ENCODE assay signal across 8 mouse cellular contexts in genomic region chr7:16295321-16295900, GRCm38 (mm10). TPM values are rescaled to one million over a fixed set of nuclear protein-coding genes. Genes with fewer than 3 reads are reported as not detected.
DNase-seq lines count a peak whose midpoint lies in the region; ATAC-seq and TF ChIP-seq lines count a peak whose summit lies in the region.

No protein-coding gene starts in this region.

- TF ChIP-seq EP300 in liver, postnatal 0 days (IDR thresholded peaks at IDR 0.05; ENCODE audit: low read depth) = no peak

- ATAC-seq in forebrain, embryonic 11.5 days (replicated peaks; ENCODE audit: low FRiP score) = peak; percentile 49
- ATAC-seq in heart, embryonic 16.5 days (replicated peaks; ENCODE audit: extremely low read depth, insufficient read depth, low FRiP score) = peak; percentile 55
- peak; percentile 75 for ATAC-seq in liver, postnatal 0 days
- ATAC-seq in neural tube, embryonic 12.5 days (ENCODE audit: low FRiP score, low read depth) = peak; percentile 51

- H3K4me2 ChIP-seq in forebrain, embryonic 11.5 days (ENCODE audit: low read depth, low read length, severe bottlenecking) = peak overlapping the region; percentile 89
- peak overlapping the region; percentile 98 for H3K4me2 ChIP-seq in heart, embryonic 16.5 days (ENCODE audit: low read depth, low read length)
- peak overlapping the region; percentile 77 for H3K4me2 ChIP-seq in liver, postnatal 0 days (ENCODE audit: low read depth, low read length)
- peak overlapping the region; percentile 92 for H3K4me2 ChIP-seq in neural tube, embryonic 12.5 days (replicated peaks)

- TF ChIP-seq CTCF in E14TG2a.4 (conservative IDR thresholded peaks at IDR 0.05; ENCODE audit: low read length) = no peak
- no peak; the same call in 1 of the 2 replicates for TF ChIP-seq CTCF in liver, postnatal 0 days (IDR thresholded peaks at IDR 0.05; ENCODE audit: low read depth)

- peak overlapping the region; percentile 69 for H3K27ac ChIP-seq in forebrain, embryonic 11.5 days (ENCODE audit: low read depth, low read length)
- peak overlapping the region; percentile 95 for H3K27ac ChIP-seq in heart, embryonic 16.5 days (ENCODE audit: low read length)
- H3K27ac ChIP-seq in liver, postnatal 0 days (ENCODE audit: low read depth) = peak overlapping the region; percentile 94
- H3K27ac ChIP-seq in neural tube, embryonic 12.5 days = peak overlapping the region; percentile 72; the same call in 1 of the 2 replicates

- peaks cover 7% of the 10 kb centered on the region for H3K27me3 ChIP-seq in E14TG2a.4 (ENCODE audit: insufficient read depth, low read length)
- H3K27me3 ChIP-seq in forebrain, embryonic 11.5 days (ENCODE audit: control insufficient read depth, insufficient read depth, low read length) = no peaks in the 10 kb centered on the region
- no peaks in the 10 kb centered on the region for H3K27me3 ChIP-seq in heart, embryonic 16.5 days (ENCODE audit: control insufficient read depth, insufficient read depth, low read length)
- H3K27me3 ChIP-seq in liver, postnatal 0 days (ENCODE audit: insufficient read depth, low read length) = peaks cover 14% of the 10 kb centered on the region
- no peaks in the 10 kb centered on the region for H3K27me3 ChIP-seq in neural tube, embryonic 12.5 days (replicated peaks)

- 2% methylated on average over 41 of the region's 41 CpGs for WGBS in forebrain, embryonic 11.5 days
- WGBS in heart, embryonic 16.5 days = 1% methylated on average over 41 of the region's 41 CpGs
- WGBS in liver, postnatal 0 days (ENCODE audit: insufficient replicate concordance) = 3% methylated on average over 38 of the region's 41 CpGs
- WGBS in neural tube, embryonic 12.5 days = 2% methylated on average over 41 of the region's 41 CpGs

- H3K9ac ChIP-seq in forebrain, embryonic 11.5 days (ENCODE audit: low read length) = peak overlapping the region; percentile 63
- peak overlapping the region; percentile 73 for H3K9ac ChIP-seq in heart, embryonic 16.5 days (ENCODE audit: low read length)
- H3K9ac ChIP-seq in liver, postnatal 0 days (replicated peaks) = peak overlapping the region; percentile 47
- peak overlapping the region; percentile 54 for H3K9ac ChIP-seq in neural tube, embryonic 12.5 days

- peaks cover 39% of the 10 kb centered on the region for H3K4me1 ChIP-seq in E14TG2a.4 (replicated peaks; ENCODE audit: low read depth, low read length)
- H3K4me1 ChIP-seq in forebrain, embryonic 11.5 days (replicated peaks; ENCODE audit: control insufficient read depth, insufficient read depth, low read length) = peaks cover 12% of the 10 kb centered on the region
- peaks cover 27% of the 10 kb centered on the region for H3K4me1 ChIP-seq in heart, embryonic 16.5 days (ENCODE audit: control insufficient read depth, insufficient read depth, low read length)
- H3K4me1 ChIP-seq in liver, postnatal 0 days (ENCODE audit: insufficient read depth) = peaks cover 22% of the 10 kb centered on the region
- peaks cover 36% of the 10 kb centered on the region for H3K4me1 ChIP-seq in neural tube, embryonic 12.5 days

- no peaks in the 10 kb centered on the region for H3K36me3 ChIP-seq in E14TG2a.4 (ENCODE audit: insufficient read depth, low read length)
- no peaks in the 10 kb centered on the region for H3K36me3 ChIP-seq in forebrain, embryonic 11.5 days (ENCODE audit: control insufficient read depth, insufficient read depth, low read length)
- H3K36me3 ChIP-seq in heart, embryonic 16.5 days (ENCODE audit: control insufficient read depth, insufficient read depth) = no peaks in the 10 kb centered on the region
- no peaks in the 10 kb centered on the region for H3K36me3 ChIP-seq in liver, postnatal 0 days (replicated peaks; ENCODE audit: insufficient read depth, low read length)
- no peaks in the 10 kb centered on the region for H3K36me3 ChIP-seq in neural tube, embryonic 12.5 days

- DNase-seq in c-Kit-positive CD71-positive TER-119-negative erythroid progenitor cells, embryonic 14.5 days (ENCODE audit: low read depth) = peak; percentile 81
- DNase-seq in forebrain, embryonic 11.5 days (ENCODE audit: low spot score) = peak; percentile 89
- DNase-seq in kidney, postnatal 25 days = peak; percentile 80 to 92
- DNase-seq in liver, postnatal 0 days = peak; percentile 87
- DNase-seq in testis, postnatal 10 days (ENCODE audit: low spot score) = peak; percentile 76

- no peaks in the 10 kb centered on the region for H3K9me3 ChIP-seq in E14TG2a.4 (ENCODE audit: low read length)
- no peaks in the 10 kb centered on the region for H3K9me3 ChIP-seq in forebrain, embryonic 11.5 days (ENCODE audit: control insufficient read depth, low read length)
- H3K9me3 ChIP-seq in heart, embryonic 16.5 days (replicated peaks; ENCODE audit: control insufficient read depth, low read length) = no peaks in the 10 kb centered on the region
- H3K9me3 ChIP-seq in liver, postnatal 0 days (ENCODE audit: low read length) = no peaks in the 10 kb centered on the region
- no peaks in the 10 kb centered on the region for H3K9me3 ChIP-seq in neural tube, embryonic 12.5 days

- peak overlapping the region; percentile 79 for H3K4me3 ChIP-seq in E14TG2a.4 (replicated peaks; ENCODE audit: low read length)
- peak overlapping the region; percentile 39 for H3K4me3 ChIP-seq in forebrain, embryonic 11.5 days (ENCODE audit: low read depth, low read length)
- H3K4me3 ChIP-seq in heart, embryonic 16.5 days (ENCODE audit: low read length) = peak overlapping the region; percentile 73
- peak overlapping the region; percentile 47 for H3K4me3 ChIP-seq in liver, postnatal 0 days (ENCODE audit: low read depth, low read length)
- peak overlapping the region; percentile 45 for H3K4me3 ChIP-seq in neural tube, embryonic 12.5 days

RNA-seq across cellular contexts. Expression of gene Ccdc9, which starts 8.8 kb away (rescaled TPM):
- polyA plus RNA-seq in forebrain, embryonic 11.5 days (2014; fragmentation: Nextera tagmentation; extraction: Ambion mirVana) = 22.3 and 32.2 TPM in 2 replicates
- polyA plus RNA-seq in heart, embryonic 16.5 days (2015; fragmentation: Nextera tagmentation; extraction: Ambion mirVana) = 12.0 and 15.2 TPM in 2 replicates
- polyA plus RNA-seq in liver, postnatal 0 days (2015; fragmentation: Nextera tagmentation; extraction: Ambion mirVana) = 5.7 and 8.8 TPM in 2 replicates
- polyA plus RNA-seq in neural tube, embryonic 12.5 days (2016; fragmentation: Nextera tagmentation; extraction: Ambion mirVana) = 47.7 and 49.5 TPM in 2 replicates

RNA-seq across cellular contexts. Expression of gene Bbc3, which starts 12.8 kb away (rescaled TPM):
- 8.0 and 11.5 TPM in 2 replicates for polyA plus RNA-seq in forebrain, embryonic 11.5 days (2014; fragmentation: Nextera tagmentation; extraction: Ambion mirVana)
- polyA plus RNA-seq in heart, embryonic 16.5 days (2015; fragmentation: Nextera tagmentation; extraction: Ambion mirVana) = 5.7 and 6.8 TPM in 2 replicates
- polyA plus RNA-seq in liver, postnatal 0 days (2015; fragmentation: Nextera tagmentation; extraction: Ambion mirVana) = 3.7 and 4.1 TPM in 2 replicates
- 22.7 and 25.0 TPM in 2 replicates for polyA plus RNA-seq in neural tube, embryonic 12.5 days (2016; fragmentation: Nextera tagmentation; extraction: Ambion mirVana)

RNA-seq across cellular contexts. Expression of gene Inafm1, which starts 22.0 kb away (rescaled TPM):
- 10.9 and 11.6 TPM in 2 replicates for polyA plus RNA-seq in forebrain, embryonic 11.5 days (2014; fragmentation: Nextera tagmentation; extraction: Ambion mirVana)
- 6.9 and 9.0 TPM in 2 replicates for polyA plus RNA-seq in heart, embryonic 16.5 days (2015; fragmentation: Nextera tagmentation; extraction: Ambion mirVana)
- 7.5 and 8.4 TPM in 2 replicates for polyA plus RNA-seq in liver, postnatal 0 days (2015; fragmentation: Nextera tagmentation; extraction: Ambion mirVana)
- polyA plus RNA-seq in neural tube, embryonic 12.5 days (2016; fragmentation: Nextera tagmentation; extraction: Ambion mirVana) = 27.0 and 28.5 TPM in 2 replicates

RNA-seq across cellular contexts. Expression of gene C5ar1, which starts 36.1 kb away (rescaled TPM):
- polyA plus RNA-seq in forebrain, embryonic 11.5 days (2014; fragmentation: Nextera tagmentation; extraction: Ambion mirVana) = 0.76 and 1.1 TPM in 2 replicates
- 2.6 and 3.2 TPM in 2 replicates for polyA plus RNA-seq in heart, embryonic 16.5 days (2015; fragmentation: Nextera tagmentation; extraction: Ambion mirVana)
- 5.5 and 6.9 TPM in 2 replicates for polyA plus RNA-seq in liver, postnatal 0 days (2015; fragmentation: Nextera tagmentation; extraction: Ambion mirVana)
- polyA plus RNA-seq in neural tube, embryonic 12.5 days (2016; fragmentation: Nextera tagmentation; extraction: Ambion mirVana) = 0.87 and 1.2 TPM in 2 replicates

RNA-seq across cellular contexts. Expression of gene C5ar2, which starts 51.5 kb away (rescaled TPM):
- polyA plus RNA-seq in forebrain, embryonic 11.5 days (2014; fragmentation: Nextera tagmentation; extraction: Ambion mirVana) = 0.12 and 0.25 TPM in 2 replicates
- 0.76 and 0.88 TPM in 2 replicates for polyA plus RNA-seq in heart, embryonic 16.5 days (2015; fragmentation: Nextera tagmentation; extraction: Ambion mirVana)
- 0.92 and 1.2 TPM in 2 replicates for polyA plus RNA-seq in liver, postnatal 0 days (2015; fragmentation: Nextera tagmentation; extraction: Ambion mirVana)
- polyA plus RNA-seq in neural tube, embryonic 12.5 days (2016; fragmentation: Nextera tagmentation; extraction: Ambion mirVana) = 0.09 and 0.10 TPM in 2 replicates

Comparison
In these comparisons a context has a peak if more than half of its experiments do, and no peak if none do; other contexts are left out.
1. Peak in every context shown above with its lines: DNase-seq, ATAC-seq, H3K4me3 ChIP-seq and H3K27ac ChIP-seq.